Mouse (Mus musculus): ENCODE measurements at regions not wholly inside any gene's neighbourhood (a gene's known extent, or its start where the extent isn't known, plus 50 kb on each side); places are given as distances from the start of the nearest gene placed in this dataset.

DNA sequence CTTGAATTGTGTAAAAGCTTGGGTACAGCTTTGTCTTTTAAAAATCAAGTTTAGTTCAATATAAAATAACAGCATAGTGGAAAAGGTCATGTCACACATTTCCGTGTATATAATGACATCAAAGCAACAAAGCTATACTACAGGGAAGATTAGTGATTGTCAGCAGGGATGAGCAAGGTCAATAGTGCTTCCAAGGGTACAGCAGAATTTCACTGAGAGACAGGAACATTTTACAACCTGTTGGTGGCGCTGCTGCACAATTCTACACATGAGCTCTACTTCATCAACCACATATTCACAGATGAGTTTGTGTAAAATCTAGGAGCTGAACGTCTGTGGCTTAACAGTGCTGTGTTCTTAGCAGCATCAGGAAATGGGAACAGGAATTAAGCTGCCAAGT lies 74.3 kb upstream of the A2m start:
- Histone ChIP-seq H3K4me3 (ENCODE audit: low read length) (no peak overlapping the region), H3K36me3 (ENCODE audit: control insufficient read depth, insufficient read depth) (no peaks in the 10 kb centered on the region), H3K4me1 (ENCODE audit: control insufficient read depth, insufficient read depth, low read length) (no peaks in the 10 kb centered on the region), H3K9me3 (replicated peaks; ENCODE audit: control insufficient read depth, low read length) (no peaks in the 10 kb centered on the region), H3K4me2 (ENCODE audit: low read depth, low read length) (no peak overlapping the region), H3K27ac (ENCODE audit: low read length) (no peak overlapping the region), H3K9ac (ENCODE audit: low read length) (no peak overlapping the region), H3K27me3 (ENCODE audit: control insufficient read depth, insufficient read depth, low read length) (no peaks in the 10 kb centered on the region)
- WGBS: 2% methylated on average over 3 of the region's 3 CpGs
- ATAC-seq (replicated peaks; ENCODE audit: extremely low read depth, insufficient read depth, low FRiP score): no peak

DNA sequence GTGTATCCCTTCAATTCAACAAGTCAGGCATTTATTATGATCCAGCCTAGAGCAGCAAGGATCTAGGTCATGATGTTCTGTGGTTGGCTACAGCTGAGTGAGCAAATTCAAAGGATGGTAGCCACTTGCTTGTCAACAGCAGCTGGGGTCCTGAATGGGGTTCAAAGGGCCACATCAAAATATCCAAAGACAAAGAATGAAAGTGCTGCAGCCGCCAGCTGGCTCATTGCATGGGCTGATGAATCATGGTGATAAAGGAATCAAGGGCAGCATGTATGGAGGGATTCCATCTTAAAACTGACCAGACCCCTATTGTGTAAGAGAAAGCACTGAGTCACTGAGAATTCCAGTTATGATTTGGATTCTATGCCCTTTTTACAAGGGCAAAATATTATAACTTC lies 74.8 kb upstream of the A2m start:
- H3K9ac ChIP-seq (ENCODE audit: low read length): no peak overlapping the region
- H3K4me2 ChIP-seq (ENCODE audit: low read depth, low read length): no peak overlapping the region
- 39% methylated on average over 1 of the region's 1 CpGs for WGBS
- H3K27ac ChIP-seq (ENCODE audit: low read length): no peak overlapping the region
- no peaks in the 10 kb centered on the region for H3K36me3 ChIP-seq (ENCODE audit: control insufficient read depth, insufficient read depth)
- no peaks in the 10 kb centered on the region for H3K9me3 ChIP-seq (replicated peaks; ENCODE audit: control insufficient read depth, low read length)
- H3K4me3 ChIP-seq (ENCODE audit: low read length): no peak overlapping the region
- no peaks in the 10 kb centered on the region for H3K27me3 ChIP-seq (ENCODE audit: control insufficient read depth, insufficient read depth, low read length)
- H3K4me1 ChIP-seq (ENCODE audit: control insufficient read depth, insufficient read depth, low read length): no peaks in the 10 kb centered on the region
- ATAC-seq (replicated peaks; ENCODE audit: extremely low read depth, insufficient read depth, low FRiP score): no peak

DNA sequence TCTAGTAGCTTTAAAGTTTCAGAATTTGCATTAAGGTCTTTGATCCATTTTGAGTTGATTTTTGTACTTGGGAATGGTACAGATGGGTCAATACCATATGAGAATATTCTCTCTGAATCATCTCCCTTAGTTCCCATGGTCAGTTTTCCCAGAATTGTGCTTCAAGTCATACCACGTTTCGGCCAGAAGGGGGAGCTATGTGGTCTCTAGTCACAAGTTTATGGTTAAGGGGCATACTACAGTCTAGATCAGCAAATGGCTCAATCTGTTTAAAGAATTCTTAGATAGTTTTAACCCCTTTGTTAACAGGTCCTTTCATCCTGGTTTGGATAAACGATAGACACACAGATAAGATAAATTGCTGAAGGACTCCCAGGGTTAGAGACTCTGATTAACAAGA lies 78.7 kb upstream of the A2m start:
- Histone ChIP-seq H3K36me3 (ENCODE audit: control insufficient read depth, insufficient read depth) (no peaks in the 10 kb centered on the region), H3K27ac (ENCODE audit: low read length) (no peak overlapping the region), H3K4me2 (ENCODE audit: low read depth, low read length) (no peak overlapping the region), H3K4me1 (ENCODE audit: control insufficient read depth, insufficient read depth, low read length) (no peaks in the 10 kb centered on the region), H3K27me3 (ENCODE audit: control insufficient read depth, insufficient read depth, low read length) (no peaks in the 10 kb centered on the region), H3K9ac (ENCODE audit: low read length) (no peak overlapping the region), H3K4me3 (ENCODE audit: low read length) (no peak overlapping the region), H3K9me3 (replicated peaks; ENCODE audit: control insufficient read depth, low read length) (no peaks in the 10 kb centered on the region)
- ATAC-seq (replicated peaks; ENCODE audit: extremely low read depth, insufficient read depth, low FRiP score): no peak
- 5% methylated on average over 3 of the region's 3 CpGs for WGBS

DNA sequence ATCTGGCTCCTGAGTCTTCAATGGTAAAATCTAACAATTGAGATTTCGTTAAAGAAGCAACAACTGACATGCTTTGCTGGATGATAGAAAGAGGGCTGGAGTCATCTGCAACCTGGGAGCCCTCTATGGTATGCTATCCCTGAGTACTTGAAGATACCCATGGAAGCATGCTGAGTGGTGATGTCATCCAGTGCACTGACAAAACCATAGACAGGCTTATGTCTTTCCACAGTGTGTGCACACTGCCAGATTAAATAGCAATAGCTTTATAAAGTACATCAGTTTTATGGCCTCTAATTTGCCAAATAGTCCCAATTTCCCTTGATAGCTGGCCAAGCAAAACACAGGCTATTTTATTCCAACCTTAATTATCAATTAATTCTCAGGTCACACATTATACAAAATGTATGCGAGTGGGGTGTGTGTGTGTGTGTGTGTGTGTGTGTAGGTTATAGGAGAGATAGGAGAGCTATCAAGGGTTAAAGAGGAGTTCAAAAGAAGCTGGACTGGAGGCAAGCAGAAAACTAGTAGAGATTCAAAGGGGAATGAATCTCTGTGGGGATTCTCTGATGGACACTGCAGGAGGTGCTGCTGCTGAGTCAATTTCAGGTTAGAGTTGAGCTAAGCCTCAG lies 80.1 kb upstream of the Iqsec3 start:
- Histone ChIP-seq H3K4me2 (ENCODE audit: low read depth, low read length) (no peak overlapping the region), H3K9me3 (replicated peaks; ENCODE audit: control insufficient read depth, low read length) (no peaks in the 10 kb centered on the region), H3K27ac (ENCODE audit: low read length) (no peak overlapping the region), H3K27me3 (ENCODE audit: control insufficient read depth, insufficient read depth, low read length) (no peaks in the 10 kb centered on the region), H3K36me3 (ENCODE audit: control insufficient read depth, insufficient read depth) (no peaks in the 10 kb centered on the region), H3K9ac (ENCODE audit: low read length) (no peak overlapping the region), H3K4me3 (ENCODE audit: low read length) (no peak overlapping the region), H3K4me1 (ENCODE audit: control insufficient read depth, insufficient read depth, low read length) (no peaks in the 10 kb centered on the region)
- 82% methylated on average over 2 of the region's 2 CpGs for WGBS
- no peak for ATAC-seq (replicated peaks; ENCODE audit: extremely low read depth, insufficient read depth, low FRiP score)

DNA sequence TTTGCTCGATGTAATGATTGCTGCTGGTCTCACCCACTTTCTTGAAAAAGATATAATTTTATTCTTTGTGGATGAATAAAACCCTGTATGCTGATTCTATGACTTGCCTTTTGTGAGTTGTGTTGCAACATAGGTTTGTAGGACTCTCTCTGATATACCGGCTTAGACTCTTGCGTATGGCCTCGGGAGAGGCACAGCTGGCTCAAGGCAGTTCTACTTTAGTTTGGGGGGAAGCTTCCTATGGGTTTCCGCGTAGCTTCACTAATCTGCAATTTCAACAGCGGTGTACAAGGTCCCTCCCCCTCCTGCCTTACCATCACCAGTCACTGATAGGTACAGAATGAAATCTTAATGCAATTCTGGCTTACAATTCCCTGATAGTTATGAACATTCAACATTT lies 60.0 kb upstream of the Iqsec3 start:
- Histone ChIP-seq H3K27ac (ENCODE audit: low read length) (no peak overlapping the region), H3K9ac (ENCODE audit: low read length) (no peak overlapping the region), H3K4me1 (ENCODE audit: control insufficient read depth, insufficient read depth, low read length) (no peaks in the 10 kb centered on the region), H3K9me3 (replicated peaks; ENCODE audit: control insufficient read depth, low read length) (no peaks in the 10 kb centered on the region), H3K4me2 (ENCODE audit: low read depth, low read length) (no peak overlapping the region), H3K4me3 (ENCODE audit: low read length) (no peak overlapping the region), H3K27me3 (ENCODE audit: control insufficient read depth, insufficient read depth, low read length) (no peaks in the 10 kb centered on the region), H3K36me3 (ENCODE audit: control insufficient read depth, insufficient read depth) (no peaks in the 10 kb centered on the region)
- 64% methylated on average over 7 of the region's 7 CpGs for WGBS
- no peak for ATAC-seq (replicated peaks; ENCODE audit: extremely low read depth, insufficient read depth, low FRiP score)

DNA sequence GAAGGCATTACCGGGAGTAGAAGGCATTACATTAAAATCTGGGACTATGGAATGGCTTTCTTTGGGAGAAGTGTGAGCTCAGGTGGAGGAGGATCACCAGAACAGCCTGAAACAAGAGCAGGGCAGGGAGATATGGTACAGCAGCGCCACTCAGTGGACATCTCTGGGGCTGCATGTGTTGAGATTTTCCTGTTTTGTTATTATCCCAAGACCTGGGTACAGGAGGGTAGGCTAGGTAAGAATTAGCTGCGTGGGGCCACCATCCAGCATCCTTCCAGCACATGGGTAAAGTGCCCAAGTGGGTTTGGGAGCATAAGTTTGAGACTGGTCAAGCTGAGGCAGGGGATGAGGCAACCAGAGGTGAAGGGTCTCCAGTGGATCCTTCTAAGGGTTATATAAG lies 59.4 kb upstream of the Iqsec3 start:
- Histone ChIP-seq H3K27ac (ENCODE audit: low read length) (no peak overlapping the region), H3K27me3 (ENCODE audit: control insufficient read depth, insufficient read depth, low read length) (no peaks in the 10 kb centered on the region), H3K9ac (ENCODE audit: low read length) (no peak overlapping the region), H3K9me3 (replicated peaks; ENCODE audit: control insufficient read depth, low read length) (no peaks in the 10 kb centered on the region), H3K4me1 (ENCODE audit: control insufficient read depth, insufficient read depth, low read length) (no peaks in the 10 kb centered on the region), H3K4me2 (ENCODE audit: low read depth, low read length) (no peak overlapping the region), H3K4me3 (ENCODE audit: low read length) (no peak overlapping the region), H3K36me3 (ENCODE audit: control insufficient read depth, insufficient read depth) (no peaks in the 10 kb centered on the region)
- 5% methylated on average over 3 of the region's 3 CpGs for WGBS
- no peak for ATAC-seq (replicated peaks; ENCODE audit: extremely low read depth, insufficient read depth, low FRiP score)

DNA sequence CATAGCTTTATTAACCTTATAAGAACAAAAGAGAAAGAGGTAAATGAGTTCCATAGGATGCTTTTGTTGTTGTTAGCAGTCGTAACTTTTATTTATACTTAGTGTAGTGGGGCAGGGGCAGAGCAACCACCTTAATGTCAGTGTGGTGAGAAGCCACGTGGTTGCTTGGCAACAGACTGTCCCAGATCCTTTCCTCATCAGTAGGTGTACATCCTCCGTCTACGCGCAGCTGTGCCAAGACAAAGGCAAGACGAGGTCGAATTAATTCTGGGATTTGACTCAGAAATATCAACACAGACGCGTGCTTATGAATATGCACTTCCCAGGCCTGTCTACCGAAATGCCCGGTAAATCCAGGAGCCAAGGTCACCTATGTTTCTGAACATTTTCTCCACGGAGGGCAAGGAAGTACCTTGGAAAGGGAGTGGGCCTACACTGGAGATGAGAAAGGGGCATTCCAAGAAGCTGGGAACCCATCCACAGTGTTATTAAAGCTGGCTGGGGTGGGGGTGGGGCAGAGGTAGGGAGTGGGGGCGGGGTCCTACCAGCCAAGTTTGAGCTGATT lies 58.4 kb upstream of the Iqsec3 start:
- H3K36me3 ChIP-seq (ENCODE audit: control insufficient read depth, insufficient read depth): no peaks in the 10 kb centered on the region
- H3K4me3 ChIP-seq (ENCODE audit: low read length): no peak overlapping the region
- WGBS: 68% methylated on average over 13 of the region's 13 CpGs
- H3K27ac ChIP-seq (ENCODE audit: low read length): no peak overlapping the region
- no peak overlapping the region for H3K4me2 ChIP-seq (ENCODE audit: low read depth, low read length)
- no peaks in the 10 kb centered on the region for H3K9me3 ChIP-seq (replicated peaks; ENCODE audit: control insufficient read depth, low read length)
- ATAC-seq (replicated peaks; ENCODE audit: extremely low read depth, insufficient read depth, low FRiP score): no peak
- no peaks in the 10 kb centered on the region for H3K27me3 ChIP-seq (ENCODE audit: control insufficient read depth, insufficient read depth, low read length)
- H3K4me1 ChIP-seq (ENCODE audit: control insufficient read depth, insufficient read depth, low read length): no peaks in the 10 kb centered on the region
- H3K9ac ChIP-seq (ENCODE audit: low read length): no peak overlapping the region

DNA sequence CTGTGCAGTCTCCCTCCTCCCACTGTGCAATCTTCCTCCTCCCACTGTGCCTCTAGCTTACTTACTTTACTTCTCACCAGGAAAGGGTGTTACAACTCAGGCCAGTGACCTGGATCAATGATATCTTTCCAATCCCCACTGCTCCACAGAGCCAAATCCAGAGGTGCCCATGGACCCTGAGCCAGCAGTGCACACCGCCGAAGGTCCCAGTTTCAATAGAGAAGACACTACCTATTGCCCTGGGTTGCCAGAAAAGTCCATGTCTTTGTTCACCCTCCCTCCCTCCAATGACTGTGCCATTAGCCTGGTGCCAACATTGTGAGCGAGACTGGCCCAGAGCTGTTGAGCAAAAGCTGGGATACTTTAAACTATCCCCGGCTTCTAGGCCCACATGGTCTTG lies 53.8 kb upstream of the Iqsec3 start:
- H3K4me3 ChIP-seq (ENCODE audit: low read length): no peak overlapping the region
- WGBS: 89% methylated on average over 4 of the region's 4 CpGs
- no peak overlapping the region for H3K27ac ChIP-seq (ENCODE audit: low read length)
- no peaks in the 10 kb centered on the region for H3K36me3 ChIP-seq (ENCODE audit: control insufficient read depth, insufficient read depth)
- no peak overlapping the region for H3K4me2 ChIP-seq (ENCODE audit: low read depth, low read length)
- no peaks in the 10 kb centered on the region for H3K27me3 ChIP-seq (ENCODE audit: control insufficient read depth, insufficient read depth, low read length)
- no peak for ATAC-seq (replicated peaks; ENCODE audit: extremely low read depth, insufficient read depth, low FRiP score)
- no peaks in the 10 kb centered on the region for H3K9me3 ChIP-seq (replicated peaks; ENCODE audit: control insufficient read depth, low read length)
- H3K9ac ChIP-seq (ENCODE audit: low read length): no peak overlapping the region
- peaks cover 12% of the 10 kb centered on the region for H3K4me1 ChIP-seq (ENCODE audit: control insufficient read depth, insufficient read depth, low read length)

DNA sequence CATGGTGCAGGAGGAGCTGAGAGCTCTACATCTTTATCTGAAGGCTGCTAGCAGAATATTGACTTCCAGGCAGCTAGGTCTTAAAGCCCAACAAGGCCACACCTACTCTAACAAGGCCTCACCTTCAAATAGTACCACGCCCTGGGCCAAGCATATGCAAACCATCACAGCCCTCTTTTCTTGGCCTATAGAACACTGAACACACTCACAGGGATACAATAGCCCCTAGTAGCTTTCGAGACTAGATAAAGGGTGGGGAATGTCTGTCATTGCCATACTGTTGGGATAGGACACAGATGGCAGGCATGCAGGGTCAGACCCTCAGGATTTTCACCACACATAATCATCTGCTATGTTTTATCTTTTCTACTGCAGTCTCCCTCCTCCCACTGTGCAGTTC lies 52.6 kb upstream of the Iqsec3 start:
- ATAC-seq (replicated peaks; ENCODE audit: extremely low read depth, insufficient read depth, low FRiP score): no peak
- Histone ChIP-seq H3K27me3 (ENCODE audit: control insufficient read depth, insufficient read depth, low read length) (no peaks in the 10 kb centered on the region), H3K9me3 (replicated peaks; ENCODE audit: control insufficient read depth, low read length) (no peaks in the 10 kb centered on the region), H3K4me3 (ENCODE audit: low read length) (no peak overlapping the region), H3K9ac (ENCODE audit: low read length) (no peak overlapping the region), H3K4me1 (ENCODE audit: control insufficient read depth, insufficient read depth, low read length) (peaks cover 12% of the 10 kb centered on the region), H3K27ac (ENCODE audit: low read length) (no peak overlapping the region), H3K36me3 (ENCODE audit: control insufficient read depth, insufficient read depth) (no peaks in the 10 kb centered on the region), H3K4me2 (ENCODE audit: low read depth, low read length) (no peak overlapping the region)
- WGBS: 79% methylated on average over 2 of the region's 2 CpGs
